Comparison of ENCODE assay signal across 17 mouse cellular contexts in the genomic region with DNA sequence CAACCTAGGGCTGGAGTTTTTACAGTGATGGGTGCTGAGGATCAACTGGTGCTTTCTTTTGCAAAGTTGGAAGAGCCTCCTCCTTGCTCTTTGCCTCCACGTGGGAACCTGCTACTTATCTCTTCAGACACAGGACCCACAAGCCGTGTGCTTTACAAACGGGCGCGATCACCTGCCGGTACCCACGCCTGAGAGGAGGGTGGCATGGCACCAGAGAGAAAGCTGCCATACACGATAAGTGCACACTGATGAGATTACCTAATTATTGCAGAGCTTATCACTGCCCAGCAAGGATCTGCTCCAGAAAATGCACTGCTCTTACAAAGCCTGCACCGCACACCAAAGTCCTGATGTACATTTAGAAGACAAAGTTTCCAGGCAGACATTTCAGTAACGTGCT.
A peak's percentile ranks its signal among the peaks of the same experiment; 100 is the strongest.
DNase-seq lines count a peak whose midpoint lies in the region; ATAC-seq and TF ChIP-seq lines count a peak whose summit lies in the region.
"Had no signal": no experiment of that assay in that cellular context is flagged by ENCODE, and none has a peak within 500 bp of the region (broad histone marks: within the 10 kb centered on the region; RNA-seq: fewer than 3 reads in every experiment).

No protein-coding gene starts in this region.

- no peak overlapping the region for H3K27ac ChIP-seq in testis, adult 2 months (ENCODE audit: control insufficient read depth, insufficient read depth, low read depth, low read length)
- H3K27ac ChIP-seq in heart, embryonic 11.5 days (ENCODE audit: low read depth, low read length) = no peak overlapping the region
- H3K27ac ChIP-seq: heart, embryonic 13.5 days; hindbrain, embryonic 10.5 days; midbrain, embryonic 15.5 days had no signal

- H3K9me3 ChIP-seq in erythroblast, embryonic 14.5 days (ENCODE audit: control insufficient read depth, low read length) = peaks cover 7% of the 10 kb centered on the region
- no peaks in the 10 kb centered on the region; the same call in 1 of the 2 replicates for H3K9me3 ChIP-seq in heart, embryonic 11.5 days (replicated peaks; ENCODE audit: control insufficient read depth, low read length)
- H3K9me3 ChIP-seq: midbrain, embryonic 15.5 days had no signal

- DNase-seq in testis, postnatal 10 days (ENCODE audit: low spot score) = no peak
- DNase-seq in layer of hippocampus, postnatal 36 days = no peak
- DNase-seq: adrenal gland, postnatal 25 days; cerebellum, adult 18-20 months; embryo, embryonic 11 days; kidney, adult 8-10 months; right cerebral cortex, postnatal 4 days; thymus, postnatal 25 days had no signal

- WGBS in heart, embryonic 11.5 days (ENCODE audit: insufficient replicate concordance) = 79% methylated on average over 10 of the region's 10 CpGs

- no peaks in the 10 kb centered on the region for H3K27me3 ChIP-seq in testis, adult 2 months (ENCODE audit: control insufficient read depth, insufficient read depth, low read length)
- no peaks in the 10 kb centered on the region for H3K27me3 ChIP-seq in erythroblast, embryonic 14.5 days (ENCODE audit: control insufficient read depth)
- no peaks in the 10 kb centered on the region for H3K27me3 ChIP-seq in heart, embryonic 11.5 days (ENCODE audit: control insufficient read depth, insufficient read depth, low read length)
- H3K27me3 ChIP-seq: heart, embryonic 13.5 days; midbrain, embryonic 15.5 days had no signal

- no peak overlapping the region for H3K4me2 ChIP-seq in heart, embryonic 11.5 days
- H3K4me2 ChIP-seq: heart, embryonic 13.5 days; midbrain, embryonic 15.5 days had no signal

- no peak for TF ChIP-seq POLR2A in testis, adult 2 months (IDR thresholded peaks at IDR 0.05; ENCODE audit: control insufficient read depth, low read depth, low read length)

- H3K4me1 ChIP-seq in testis, adult 2 months (ENCODE audit: control insufficient read depth, insufficient read depth, low read length) = no peaks in the 10 kb centered on the region
- peaks cover 87% of the 10 kb centered on the region for H3K4me1 ChIP-seq in erythroblast, embryonic 14.5 days (ENCODE audit: control insufficient read depth)
- H3K4me1 ChIP-seq in heart, embryonic 11.5 days (ENCODE audit: control insufficient read depth, insufficient read depth, low read length) = peaks cover 5% of the 10 kb centered on the region
- H3K4me1 ChIP-seq: hindbrain, embryonic 10.5 days had no signal

- H3K9ac ChIP-seq in heart, embryonic 11.5 days (ENCODE audit: low read depth, low read length) = no peak overlapping the region
- H3K9ac ChIP-seq: heart, embryonic 13.5 days; midbrain, embryonic 15.5 days had no signal

- peak; percentile 63 for ATAC-seq in megakaryocyte, adult 5-6 weeks (ENCODE audit: poor library complexity, severe bottlenecking)
- ATAC-seq in activated CD4-positive, CD25-positive, alpha-beta regulatory T cell, adult 4 months = no peak
- no peak for ATAC-seq in heart, embryonic 11.5 days (replicated peaks; ENCODE audit: insufficient number of reproducible peaks, low FRiP score, low TSS enrichment)
- ATAC-seq: lung, postnatal 0 days; midbrain, embryonic 15.5 days had no signal

- H3K4me3 ChIP-seq in testis, adult 2 months (ENCODE audit: control insufficient read depth, low read depth, low read length) = peak overlapping the region; percentile 86
- H3K4me3 ChIP-seq in erythroblast, embryonic 14.5 days (replicated peaks) = peak overlapping the region; percentile 40
- H3K4me3 ChIP-seq in heart, embryonic 11.5 days (ENCODE audit: low read depth, low read length) = no peak overlapping the region
- H3K4me3 ChIP-seq: heart, embryonic 13.5 days; hindbrain, embryonic 10.5 days; midbrain, embryonic 15.5 days had no signal

- H3K36me3 ChIP-seq in testis, adult 2 months (ENCODE audit: control insufficient read depth, insufficient read depth, low read length) = no peaks in the 10 kb centered on the region
- H3K36me3 ChIP-seq in erythroblast, embryonic 14.5 days (ENCODE audit: control insufficient read depth) = peaks cover 18% of the 10 kb centered on the region
- H3K36me3 ChIP-seq in heart, embryonic 11.5 days (ENCODE audit: control insufficient read depth, insufficient read depth, low read length) = no peaks in the 10 kb centered on the region
- H3K36me3 ChIP-seq: heart, embryonic 13.5 days; hindbrain, embryonic 10.5 days; midbrain, embryonic 15.5 days had no signal

- no peak for TF ChIP-seq CTCF in testis, adult 2 months (IDR thresholded peaks at IDR 0.05; ENCODE audit: control insufficient read depth, insufficient read depth, insufficient replicate concordance, low read depth, low read length)
